Mouse (Mus musculus) T-helper 17 cell (primary cell): ENCODE measurements around the gene Ilk.
"Not testable (repeated sequence)": the region's sequence is repeated elsewhere in the genome, so short reads cannot be mapped to it uniquely, and the experiment has no call there.

Source experiments
- in situ Hi-C, 2 experiments: fragments of 300-600 bp; cut with MboI, MseI; formaldehyde crosslinking; loops; 1 replicate in 1 of 2; 2 replicates in 1 of 2; pipeline ENCODE4 v1.15.1; 2025; ENCODE audit warnings: high pct_unique_total_duplicates in 2 of 2

The Ilk gene

DNA sequence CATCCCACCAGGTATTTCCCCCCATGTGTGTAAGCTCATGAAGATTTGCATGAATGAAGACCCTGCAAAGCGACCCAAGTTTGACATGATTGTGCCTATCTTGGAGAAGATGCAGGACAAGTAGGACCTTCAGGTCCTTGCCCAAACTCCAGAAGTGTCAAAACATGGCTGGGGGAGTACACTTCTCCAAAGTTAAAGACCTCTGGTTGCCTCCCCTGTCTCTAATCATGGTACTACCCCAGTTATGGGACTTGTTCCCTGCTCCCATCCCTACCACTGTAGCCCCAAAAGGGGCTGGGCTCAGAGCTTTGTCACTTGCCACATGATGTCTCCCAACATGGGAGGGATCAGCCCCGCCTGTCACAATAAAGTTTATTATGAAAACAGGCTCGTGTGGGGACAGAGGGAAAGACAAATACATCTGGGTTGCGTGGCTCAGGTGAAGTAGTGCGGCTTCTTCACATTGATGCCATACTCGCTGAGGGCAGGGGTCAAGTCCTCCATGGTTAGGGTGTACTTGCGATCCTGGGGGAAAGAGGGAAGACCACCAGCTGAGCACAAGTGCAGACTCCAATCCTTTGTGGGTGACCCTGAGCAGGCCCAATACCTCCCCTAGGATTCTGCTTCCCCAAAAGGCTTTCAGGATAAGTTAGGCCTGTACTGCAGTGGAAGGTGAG lies 6.3 kb downstream of the Ilk start:
- in situ Hi-C loops, result not testable (repeated sequence)

DNA sequence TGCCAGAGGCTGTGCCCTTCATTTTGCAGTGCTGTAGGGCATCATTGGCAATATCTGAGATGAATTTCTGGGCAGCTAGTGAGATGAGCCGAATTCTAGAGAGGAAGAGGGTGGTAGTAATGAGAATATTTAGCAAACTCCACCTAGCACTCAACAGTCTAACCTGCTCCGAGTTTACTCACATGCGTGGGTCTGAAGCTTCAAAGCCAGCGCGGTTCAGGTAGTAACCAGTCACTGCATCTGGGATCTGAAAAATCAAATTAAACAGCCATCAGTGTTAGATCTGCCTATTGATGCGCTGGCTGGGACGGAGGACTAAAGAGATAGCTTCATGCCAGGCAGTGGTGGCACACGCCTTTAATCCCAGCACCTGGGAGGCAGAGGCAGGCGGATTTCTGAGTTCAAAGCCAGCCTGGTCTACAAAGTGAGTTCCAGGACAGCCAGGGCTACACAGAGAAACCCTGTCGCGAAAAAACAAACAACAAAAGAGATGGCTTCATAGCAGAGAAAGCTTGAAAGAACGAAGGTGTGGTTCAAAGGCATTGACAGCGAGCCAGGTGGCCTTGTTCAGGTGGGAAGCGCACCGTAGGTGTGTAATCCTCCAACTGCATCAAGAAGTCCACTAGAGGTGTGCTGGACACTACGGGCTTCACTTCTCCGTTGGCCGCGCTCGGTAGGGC lies 7.0 kb downstream of the Ilk start:
- in situ Hi-C loops, result not testable (repeated sequence)

DNA sequence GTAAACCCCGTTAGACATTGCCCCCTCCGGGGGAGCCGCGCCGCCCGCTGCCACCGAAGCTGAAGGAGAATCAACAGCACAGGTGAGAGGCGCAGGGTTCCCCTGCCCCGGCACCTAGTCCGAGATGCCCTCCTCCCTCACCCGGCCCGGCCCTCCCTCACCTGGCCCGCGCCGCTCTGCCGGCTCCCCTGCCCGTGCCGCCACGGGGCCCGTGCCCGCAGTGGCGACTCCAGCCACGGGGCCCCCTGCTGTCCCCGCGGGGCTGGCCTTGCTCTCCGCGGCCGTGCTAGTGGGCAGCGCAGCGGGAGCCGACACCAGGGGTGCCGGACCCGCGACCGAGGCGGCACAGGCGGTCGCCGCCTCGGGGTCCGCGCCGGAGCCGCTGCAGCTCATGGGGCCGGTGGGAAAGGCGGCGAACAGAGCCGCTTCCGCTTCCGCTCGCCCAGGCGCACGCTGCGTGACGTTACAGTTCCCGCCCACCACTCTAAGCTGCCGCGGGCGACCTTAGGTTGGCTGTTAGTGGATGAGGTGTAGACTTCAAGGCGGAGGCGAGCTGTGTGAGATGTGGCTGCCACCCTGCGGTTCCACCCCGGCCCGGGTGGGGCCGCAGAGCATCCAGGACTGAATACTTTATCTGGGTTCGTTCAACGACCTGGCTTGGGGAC lies 7.7 kb downstream of the Ilk start, which contains the start of gene Taf10:
TSS of gene Taf10 (minus strand) at position 436 of the 665 bp plus-strand sequence.
- in situ Hi-C loops, result no loop called here

DNA sequence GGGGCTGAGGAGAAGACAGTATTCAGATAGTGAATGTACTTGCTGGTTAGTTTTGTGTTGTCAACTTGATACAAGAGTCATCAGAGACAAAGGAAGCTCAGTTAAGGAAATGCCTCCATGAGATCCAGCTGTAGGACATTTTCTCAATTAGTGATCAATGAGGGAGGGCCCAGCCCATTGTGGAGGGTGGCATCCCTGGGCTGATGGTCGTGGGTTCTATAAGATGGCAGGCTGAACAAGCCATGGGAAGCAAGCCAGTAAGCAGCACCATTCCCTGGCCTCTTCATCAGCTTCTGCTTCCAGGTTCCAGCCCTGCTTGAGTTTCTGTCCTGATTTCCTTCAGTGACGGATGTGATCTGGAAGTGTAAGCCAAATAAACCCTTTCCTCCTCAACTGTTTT lies 11.4 kb downstream of the Ilk start:
- in situ Hi-C loops, result no loop called here

DNA sequence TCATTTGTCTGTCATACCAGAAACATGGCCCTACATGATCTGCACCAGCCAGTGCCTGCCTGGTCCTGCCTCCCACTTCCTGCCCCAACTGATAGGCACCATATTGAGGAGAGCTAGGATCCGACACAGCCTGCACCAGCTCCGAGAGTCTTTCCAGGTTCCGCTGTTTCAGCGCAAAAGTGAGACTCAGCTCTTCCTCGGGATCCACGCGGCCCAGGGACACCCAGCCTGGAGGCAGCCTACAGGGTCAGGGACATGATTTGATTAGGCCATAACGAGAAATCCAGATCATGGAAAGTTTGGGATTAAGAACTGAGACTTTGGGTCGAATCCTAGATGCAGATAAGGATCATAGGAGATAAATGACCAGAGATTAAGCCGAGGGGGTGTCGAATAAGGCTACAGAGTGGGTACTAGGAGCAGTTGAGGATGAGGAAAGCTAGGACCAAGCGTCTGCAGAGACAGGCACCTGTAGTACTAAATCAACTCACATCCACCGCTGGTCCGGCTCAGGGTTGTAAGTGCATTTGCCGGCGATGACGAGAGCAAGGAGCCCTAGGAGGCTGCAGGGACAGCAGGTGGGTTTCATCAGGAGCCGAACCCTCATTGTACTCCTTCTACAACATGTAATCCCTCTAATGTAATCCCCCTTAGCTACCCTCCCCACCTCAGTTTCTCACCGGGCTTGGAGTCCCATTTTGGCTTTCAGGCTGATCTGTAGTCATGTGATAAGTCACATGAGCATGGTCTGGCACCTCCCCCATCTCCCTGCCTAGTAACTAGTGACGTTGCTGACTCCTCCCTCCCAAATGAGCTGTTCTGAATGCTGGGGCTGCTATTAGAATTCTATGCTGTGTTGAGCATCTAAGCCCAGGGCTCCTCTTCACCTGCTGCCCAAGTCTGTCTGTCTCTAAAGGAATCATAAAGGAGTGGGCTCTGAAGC lies 15.4 kb downstream of the Ilk start, which contains the start of gene Tpp1:
TSS of gene Tpp1 (minus strand) at position 745 of the 943 bp plus-strand sequence.
- in situ Hi-C loops, result loop anchor here in 1 of 2 experiments (5.0 kb wide), 1 partner anchor 56 kb away; no protein-coding TSS in a partner anchor

DNA sequence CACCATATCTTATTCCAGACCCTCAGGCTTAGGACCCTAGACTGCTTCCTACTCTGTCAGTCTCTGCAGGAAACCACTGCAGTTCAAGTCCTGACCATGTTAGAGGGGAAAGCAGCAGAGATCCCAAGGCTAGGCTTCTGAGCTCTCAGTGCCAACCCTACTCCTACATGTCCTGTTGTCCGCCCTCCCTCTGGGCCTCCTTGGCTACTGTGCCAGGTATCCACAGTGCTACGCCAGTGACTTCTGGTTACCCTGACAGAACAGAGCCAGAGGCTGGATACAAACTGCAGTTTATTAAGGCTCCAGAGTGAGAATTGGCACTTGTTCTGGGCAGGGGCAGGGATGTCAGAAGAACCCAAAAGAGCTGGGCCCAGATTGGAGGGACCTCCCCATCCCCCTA lies 16.3 kb downstream of the Ilk start:
- in situ Hi-C loops, result loop anchor here in 1 of 2 experiments (5.0 kb wide), 1 partner anchor 55 kb away; no protein-coding TSS in a partner anchor

DNA sequence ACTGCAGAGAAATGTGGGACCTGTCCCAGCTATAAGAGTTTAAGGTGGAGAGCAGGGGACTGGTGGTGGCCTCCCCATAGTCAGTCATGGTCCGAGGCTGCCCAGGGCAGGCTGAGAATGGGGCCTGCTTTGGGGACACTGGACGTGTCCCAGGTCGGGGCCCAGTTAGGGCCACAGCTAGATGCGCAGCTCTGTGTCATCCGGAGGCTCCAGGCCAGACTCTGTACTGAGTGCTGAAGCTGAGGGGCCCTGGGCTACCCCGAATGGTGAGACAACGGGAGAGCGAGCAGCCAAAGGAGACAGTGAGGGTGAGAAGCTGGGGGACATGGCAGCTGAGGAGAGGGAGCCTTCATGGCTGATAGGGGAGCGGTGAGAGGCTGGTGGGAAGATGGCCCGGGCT lies 16.9 kb downstream of the Ilk start:
- in situ Hi-C loops, result loop anchor here in 1 of 2 experiments (5.0 kb wide), 1 partner anchor 54 kb away; no protein-coding TSS in a partner anchor

DNA sequence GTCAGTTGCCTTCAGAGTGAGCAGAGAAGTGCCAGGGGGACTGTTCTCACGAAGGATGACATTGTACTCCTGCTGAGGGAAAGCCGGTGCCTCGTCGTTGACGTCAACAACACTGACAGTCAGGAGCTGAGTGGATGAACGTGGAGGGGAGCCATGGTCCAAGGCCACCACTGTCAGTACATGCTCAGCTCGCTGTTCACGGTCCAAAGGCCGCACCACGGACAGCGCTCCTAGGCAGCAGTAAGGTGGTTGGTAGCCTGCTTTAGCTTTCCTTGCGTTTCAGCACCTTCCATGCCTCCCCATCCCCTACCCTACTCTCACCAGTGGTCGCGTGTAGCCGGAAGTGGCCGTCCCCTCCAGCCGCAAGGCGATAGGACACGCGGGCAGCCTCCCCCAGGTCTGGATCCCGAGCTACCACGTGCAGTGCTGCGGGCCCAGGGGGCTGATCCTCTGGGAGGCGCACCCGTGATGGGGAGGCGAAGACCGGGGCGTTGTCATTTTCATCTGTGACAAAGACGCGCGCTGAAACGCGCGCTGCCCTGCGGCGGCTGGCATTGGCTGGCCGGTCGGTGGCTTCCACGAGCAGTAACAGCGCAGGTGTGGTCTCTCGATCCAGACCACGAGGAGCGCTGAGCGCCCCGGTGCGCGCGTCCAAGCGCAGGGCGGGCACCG lies 25.6 kb downstream of the Ilk start:
- in situ Hi-C loops, result no loop called here

DNA sequence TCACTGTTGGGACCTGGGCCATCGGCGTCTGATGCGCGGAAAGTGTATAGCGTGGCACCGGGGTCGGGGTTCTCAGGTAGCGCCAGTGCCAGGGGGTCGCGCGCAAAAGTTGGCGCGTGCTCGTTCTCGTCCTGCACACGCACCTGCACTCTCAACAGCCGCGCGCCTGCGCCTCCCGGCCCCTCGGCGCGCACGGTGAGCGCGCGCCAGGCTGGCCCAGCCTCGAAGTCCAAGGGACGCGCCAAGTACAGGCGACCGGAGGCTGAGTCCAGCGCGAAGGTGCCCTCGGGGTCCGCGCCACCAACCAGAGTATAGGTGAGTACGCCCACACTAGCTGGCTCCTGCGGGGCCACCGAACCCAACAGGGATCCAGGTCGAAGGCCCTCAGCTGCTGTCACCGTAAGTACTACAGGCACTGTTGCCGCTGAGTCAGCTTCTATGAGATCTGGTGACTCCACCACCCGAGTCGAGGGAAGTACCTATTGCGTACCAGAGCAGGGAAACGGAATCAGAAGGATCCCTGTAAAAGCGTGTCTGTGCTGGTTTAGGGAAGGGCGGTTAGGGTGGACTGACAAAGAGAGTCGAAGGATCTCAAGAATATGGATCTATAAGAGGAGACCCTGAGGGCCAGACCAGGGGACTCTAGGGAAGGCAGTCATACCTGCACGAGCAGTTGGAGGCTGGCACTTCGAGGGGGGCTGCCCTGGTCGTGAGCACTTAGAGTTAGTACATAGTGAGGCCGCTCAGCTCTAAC lies 26.3 kb downstream of the Ilk start:
- in situ Hi-C loops, result no loop called here

DNA sequence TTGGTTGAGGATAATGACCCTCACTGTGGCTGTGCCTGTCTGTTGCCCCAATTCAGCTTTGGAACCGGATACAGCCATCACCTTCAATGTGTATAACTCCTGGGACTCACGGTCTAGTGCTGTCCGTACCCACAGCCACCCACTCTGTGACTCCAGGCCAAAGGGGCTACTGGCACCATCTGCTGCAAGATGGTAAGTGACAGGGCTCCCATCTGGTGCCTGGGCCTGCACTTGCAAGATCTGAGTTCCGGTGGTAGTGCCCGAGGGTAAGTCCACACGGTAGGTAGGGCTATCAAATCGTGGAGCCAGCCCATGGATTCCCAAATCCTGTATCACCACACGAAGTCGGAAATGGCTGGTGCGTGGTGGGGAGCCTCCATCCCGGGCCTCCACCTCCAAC lies 27.9 kb downstream of the Ilk start:
- in situ Hi-C loops, result no loop called here

DNA sequence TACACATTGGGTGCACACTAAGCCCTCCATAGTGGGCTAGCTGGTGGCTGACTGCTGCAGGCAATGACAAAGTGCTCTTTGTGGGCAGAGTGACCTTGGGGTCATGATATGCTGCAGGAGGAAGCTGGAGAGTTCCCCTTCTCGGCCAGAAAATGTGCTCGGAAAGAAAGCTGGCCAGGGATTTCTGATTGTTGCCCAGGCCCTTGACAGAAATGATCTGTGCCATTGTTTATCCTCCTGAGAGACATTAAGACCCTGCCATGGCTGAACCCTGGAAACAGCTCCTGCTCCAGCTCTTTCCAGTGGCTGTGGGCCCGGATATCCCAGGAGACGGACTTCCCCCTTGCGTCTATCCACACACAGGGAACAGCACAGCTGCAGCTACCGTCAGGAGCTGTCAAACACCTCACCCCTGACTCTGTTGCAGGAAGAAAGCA lies 31.4 kb downstream of the Ilk start:
- in situ Hi-C loops, result no loop called here

DNA sequence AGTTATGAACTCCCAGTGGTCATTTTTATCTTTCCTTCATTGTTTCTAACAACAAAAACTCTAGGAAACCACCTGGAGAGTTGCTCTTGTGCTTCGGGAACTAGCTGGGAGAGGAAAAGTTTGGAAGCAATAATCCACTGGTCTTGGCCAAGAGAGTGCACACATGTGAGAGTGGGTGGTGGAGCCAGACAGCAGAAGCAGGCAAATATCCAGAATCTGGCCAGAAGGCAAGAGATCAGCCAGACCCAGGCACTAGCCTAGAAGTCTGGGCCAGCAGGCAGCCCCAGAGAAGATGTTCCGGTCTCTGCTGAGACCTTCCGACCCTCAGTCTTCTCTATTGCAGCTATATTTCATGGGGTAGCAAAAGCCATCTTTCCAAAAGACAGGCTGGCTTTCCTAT lies 33.6 kb downstream of the Ilk start:
- in situ Hi-C loops, result no loop called here

DNA sequence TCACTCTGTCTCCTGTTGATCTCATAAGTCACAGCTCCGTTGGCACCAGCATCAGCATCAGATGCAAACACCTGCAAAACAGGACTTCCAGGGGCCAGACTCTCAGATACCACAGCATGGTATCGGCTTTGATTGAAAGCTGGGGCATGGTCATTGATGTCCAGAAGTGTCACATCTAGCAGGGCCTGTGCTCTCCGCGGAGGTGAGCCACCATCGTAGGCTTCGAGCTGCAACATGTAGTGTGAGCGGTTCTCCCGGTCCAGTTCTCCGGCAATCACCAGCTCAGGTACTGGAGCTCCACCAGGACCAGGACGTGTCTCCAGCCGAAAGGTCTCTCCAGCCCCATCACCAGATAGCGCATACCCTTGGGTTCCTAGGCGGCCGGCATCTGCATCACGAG lies 35.9 kb downstream of the Ilk start:
- in situ Hi-C loops, result no loop called here

DNA sequence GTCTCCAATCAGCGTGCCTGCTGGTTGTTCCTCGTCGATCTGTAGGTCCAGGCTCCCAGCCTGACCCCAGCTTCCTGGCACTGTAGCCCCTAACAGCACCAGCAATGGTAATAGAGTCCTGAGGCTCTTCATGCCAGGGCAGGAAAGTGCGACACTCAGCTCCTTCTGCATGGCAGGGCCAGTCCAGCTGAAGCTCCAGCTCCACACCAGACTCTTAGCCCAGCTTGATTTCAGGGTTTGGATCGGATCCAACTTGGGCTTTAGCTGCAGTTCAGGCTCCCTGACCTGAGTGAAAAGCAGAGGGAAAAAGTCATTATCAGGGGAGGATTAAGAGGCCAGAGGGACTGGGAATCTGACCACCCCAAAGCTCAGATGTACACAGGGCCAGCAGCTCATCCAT lies 36.6 kb downstream of the Ilk start:
- in situ Hi-C loops, result no loop called here

DNA sequence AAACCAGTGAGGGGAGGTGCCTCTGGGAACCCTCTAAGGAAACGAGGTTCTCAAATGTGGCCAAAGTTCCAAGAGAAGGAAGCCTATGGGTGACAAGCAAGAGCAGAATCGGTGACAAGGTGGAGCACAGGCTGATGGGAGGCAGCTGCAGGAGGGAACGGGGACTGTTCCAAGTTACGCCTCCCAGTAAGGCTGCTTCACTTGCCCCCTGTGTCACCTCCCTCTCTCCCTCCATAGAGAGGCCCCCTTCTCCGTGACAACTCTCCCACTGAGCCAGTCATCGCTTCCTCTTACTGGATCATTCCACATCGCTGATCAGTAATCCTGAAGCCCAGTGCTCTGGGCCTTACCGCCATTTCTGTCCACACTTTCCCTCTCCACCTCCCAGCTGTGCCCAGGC lies 38.3 kb downstream of the Ilk start:
- in situ Hi-C loops, result no loop called here

DNA sequence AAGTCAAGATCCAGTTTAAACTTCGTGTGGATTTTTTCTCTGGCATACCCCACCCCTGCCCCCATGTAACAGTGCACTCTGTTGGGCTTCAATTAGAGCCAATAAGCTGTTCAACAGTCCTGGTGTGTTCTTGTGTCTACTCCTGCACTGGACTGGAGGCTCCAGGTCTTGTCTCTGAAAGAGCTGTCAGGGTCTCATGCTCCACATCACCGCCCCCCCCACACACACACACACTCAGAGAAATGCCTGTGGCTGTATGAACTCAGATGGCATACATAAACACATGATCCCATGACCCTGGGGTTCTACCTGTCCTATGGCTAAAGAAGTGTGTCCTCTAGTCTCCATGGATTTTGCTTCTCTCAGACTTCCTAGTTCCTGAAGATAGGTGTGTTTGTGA lies 39.6 kb downstream of the Ilk start:
- in situ Hi-C loops, result no loop called here

DNA sequence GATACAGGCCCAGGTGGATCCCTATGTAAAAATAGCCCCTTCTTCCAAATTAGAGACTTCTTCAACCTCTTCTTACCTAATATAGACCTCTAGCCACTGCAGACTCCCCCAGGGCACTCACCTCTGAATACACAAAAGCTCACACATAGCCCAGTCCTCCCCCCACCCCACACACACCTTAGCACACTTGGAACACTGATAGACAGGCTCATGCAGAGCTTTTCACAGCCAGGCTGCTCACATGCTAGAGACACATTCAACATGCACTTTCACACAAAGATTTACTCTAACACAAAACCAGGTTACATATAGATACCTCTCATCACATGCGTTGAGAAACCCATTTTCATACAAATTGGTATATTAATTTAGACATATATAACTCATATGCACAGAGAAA lies 40.9 kb downstream of the Ilk start:
- in situ Hi-C loops, result no loop called here

DNA sequence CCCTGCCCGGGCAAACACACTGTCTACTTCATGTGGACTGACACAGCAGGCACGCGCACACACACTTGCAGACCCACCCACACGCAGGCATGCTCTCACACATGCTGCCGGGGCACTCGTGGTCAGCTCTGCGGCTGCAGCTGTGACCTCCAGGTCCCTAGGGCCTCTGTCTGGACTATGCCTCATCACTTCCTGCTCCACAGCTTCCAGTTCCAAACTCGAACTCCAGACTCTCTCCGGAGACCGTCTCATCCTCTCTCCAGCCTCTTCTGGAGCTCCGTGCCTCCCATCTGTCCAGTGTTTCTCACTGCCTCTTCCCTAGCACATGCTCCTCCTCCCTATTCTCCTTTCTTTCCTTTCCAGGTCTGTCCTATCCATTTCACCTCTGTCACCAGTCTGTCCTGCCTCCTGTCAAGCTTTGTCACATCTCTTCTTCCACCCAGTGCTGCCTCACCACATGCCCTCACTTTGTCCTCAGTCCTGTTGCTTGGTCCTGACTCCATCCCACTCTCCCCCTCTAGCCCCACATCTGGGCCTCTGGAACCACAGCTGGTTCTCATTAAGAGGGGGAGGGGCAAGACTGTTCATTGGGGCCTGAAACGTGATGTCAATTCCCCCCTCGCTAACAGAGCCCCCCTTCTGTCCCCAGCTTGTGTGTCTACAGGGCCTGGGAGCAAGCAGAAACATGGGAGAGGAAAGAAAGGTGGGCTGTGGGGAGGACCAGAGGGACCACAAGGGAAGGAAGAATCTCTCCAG lies 41.6 kb downstream of the Ilk start:
- in situ Hi-C loops, result no loop called here

DNA sequence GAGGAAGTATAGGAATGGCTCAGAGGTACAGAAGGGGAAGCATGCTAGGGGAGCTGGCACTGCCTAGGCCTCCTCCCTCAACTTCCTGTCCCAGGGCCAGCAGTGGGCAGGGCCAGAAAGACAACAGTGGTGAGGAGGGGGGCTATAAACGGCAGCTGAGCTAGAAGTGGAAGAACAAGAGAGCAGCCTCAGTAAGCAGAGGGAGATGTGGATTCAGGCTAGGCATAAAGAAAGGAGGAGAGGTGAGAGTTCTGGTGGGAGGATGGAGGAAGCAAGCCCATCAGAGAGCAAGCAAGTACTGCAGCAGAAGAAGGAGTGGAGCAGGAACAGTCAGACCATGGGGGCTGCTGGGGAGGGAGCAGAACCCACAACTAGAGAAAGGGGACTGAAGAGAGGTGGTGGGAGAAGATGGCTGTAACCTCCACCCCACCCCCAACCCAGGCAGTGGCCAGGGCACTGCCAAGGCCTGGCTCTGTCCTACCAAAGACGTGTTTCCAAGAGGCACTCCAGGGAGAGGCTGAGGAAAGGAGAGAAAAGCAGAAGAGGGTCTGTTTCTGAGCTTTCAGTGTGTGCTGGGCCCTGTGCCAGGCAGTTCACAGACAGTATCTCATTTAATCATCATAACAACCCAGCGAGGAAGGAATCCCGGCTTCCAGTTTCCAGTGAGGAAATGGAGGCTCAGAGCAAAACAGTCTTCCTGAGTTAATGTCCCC lies 42.3 kb downstream of the Ilk start:
- in situ Hi-C loops, result no loop called here
